Mouse (Mus musculus) liver, postnatal 0 days (tissue): Measurements from ENCODE around the gene Klhdc10. TPM values are rescaled to one million over a fixed set of nuclear protein-coding genes. Genes with fewer than 3 reads are reported as not detected.
A peak's percentile ranks its signal among the peaks of the same experiment; 100 is the strongest.

Experiments used
- ATAC-seq: fragments of 200-750 bp; cut with Nextera tagmentation; 2 replicates; pipeline ENCODE4 v1.8.0; 2017; ENCODE audit warnings: mild to moderate bottlenecking, moderate library complexity
- DNase-seq: peaks from one replicate; pipeline ENCODE4 v3.0.0-alpha.2; 2016
- H3K27ac ChIP-seq: fragments of 300-500 bp; sonication (generic); 2 replicates; pipeline ENCODE4 v1.5.1; 2014; ENCODE audit warnings: antibody characterized with exemption, moderate library complexity, mild to moderate bottlenecking, low read depth
- H3K27me3 ChIP-seq: fragments of 300-500 bp; sonication (generic); 2 replicates; pipeline ENCODE4 v1.6.1; 2014; ENCODE audit warnings: low read length, control low read depth, mixed read lengths; ENCODE audit not compliant: insufficient read depth
- H3K36me3 ChIP-seq: fragments of 300-500 bp; sonication (generic); replicated peaks from 2 replicates; pipeline ENCODE4 v1.6.1; 2014; ENCODE audit warnings: mild to moderate bottlenecking, control low read depth, low read length, moderate library complexity, mixed read lengths; ENCODE audit not compliant: insufficient read depth
- H3K4me1 ChIP-seq: fragments of 300-500 bp; sonication (generic); 2 replicates; pipeline ENCODE4 v1.6.1; 2014; ENCODE audit warnings: antibody characterized with exemption, mild to moderate bottlenecking, control low read depth; ENCODE audit not compliant: insufficient read depth
- H3K4me2 ChIP-seq: fragments of 300-500 bp; sonication (generic); 2 replicates; pipeline ENCODE4 v1.6.1; 2014; ENCODE audit warnings: low read depth, mild to moderate bottlenecking, low read length, moderate library complexity, mixed read lengths
- H3K4me3 ChIP-seq: fragments of 300-500 bp; sonication (generic); 2 replicates; pipeline ENCODE4 v1.5.1; 2014; ENCODE audit warnings: low read depth, low read length
- H3K9ac ChIP-seq: fragments of 300-500 bp; sonication (generic); replicated peaks from 2 replicates; pipeline ENCODE4 v1.6.1; 2014; ENCODE audit warnings: mild to moderate bottlenecking, moderate library complexity
- H3K9me3 ChIP-seq: fragments of 300-500 bp; sonication (generic); 2 replicates; pipeline ENCODE4 v1.6.1; 2016; ENCODE audit warnings: mild to moderate bottlenecking, control low read depth, low read length, mixed read lengths
- CTCF ChIP-seq: sonication (generic); IDR thresholded peaks from 2 replicates; pipeline ENCODE4 v1.5.1; 2016; ENCODE audit warnings: antibody characterized with exemption, low read depth
- EP300 ChIP-seq: IDR thresholded peaks from 2 replicates; pipeline ENCODE4 v1.6.1; 2016; ENCODE audit warnings: antibody characterized with exemption, low read depth, mild to moderate bottlenecking
- WGBS: fragments of 180-500 bp; shearing (Covaris S2); extraction: QIAGEN DNeasy Blood & Tissue Kit; methylation state at CpG from one replicate; pipeline ENCODE4 v1.1.7; 2014; ENCODE audit not compliant: insufficient replicate concordance; 5-methylcytosine and 5-hydroxymethylcytosine counted together
- polyA plus RNA-seq: library from polyadenylated mRNA; unstranded; fragments of >200 nt; fragmentation: Nextera tagmentation; extraction: Ambion mirVana; gene quantifications from 2 replicates; pipeline ENCODE4 v1.2.1, GENCODE M21; 2015

The Klhdc10 gene
- polyA plus RNA-seq, 1 experiment from 2014 or later = 6.4 TPM

DNA sequence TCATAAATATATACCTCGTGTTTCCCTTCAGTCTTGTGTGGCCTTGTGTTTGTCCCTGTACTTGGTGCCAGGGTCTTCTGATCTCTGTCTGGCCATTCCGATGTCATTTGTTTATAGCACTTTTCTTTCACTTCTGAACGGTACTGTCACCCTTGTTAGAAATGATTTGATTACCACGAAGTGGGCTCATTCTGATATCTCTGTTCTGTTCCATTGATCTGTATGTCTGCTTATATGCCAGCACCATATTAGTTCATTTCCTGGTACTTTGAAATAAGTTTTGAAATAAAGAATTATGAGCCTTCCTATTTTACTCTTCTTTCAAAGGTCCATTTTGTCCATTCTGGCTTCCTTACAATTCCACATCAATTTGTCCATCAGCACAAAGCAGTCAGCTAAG, 9.6 kb downstream of the Klhdc10 start:
- H3K4me1 ChIP-seq = no peaks in the 10 kb centered on the region
- TF ChIP-seq CTCF (no peak), EP300 (no peak)
- no peaks in the 10 kb centered on the region for H3K36me3 ChIP-seq
- H3K4me2 ChIP-seq = no peak overlapping the region
- no peak overlapping the region for H3K27ac ChIP-seq
- WGBS = 70% methylated on average over 4 of the region's 4 CpGs
- no peak overlapping the region for H3K9ac ChIP-seq
- H3K27me3 ChIP-seq = no peaks in the 10 kb centered on the region
- H3K4me3 ChIP-seq = no peak overlapping the region
- no peaks in the 10 kb centered on the region for H3K9me3 ChIP-seq
- ATAC-seq (no peak), DNase-seq (no peak)

DNA sequence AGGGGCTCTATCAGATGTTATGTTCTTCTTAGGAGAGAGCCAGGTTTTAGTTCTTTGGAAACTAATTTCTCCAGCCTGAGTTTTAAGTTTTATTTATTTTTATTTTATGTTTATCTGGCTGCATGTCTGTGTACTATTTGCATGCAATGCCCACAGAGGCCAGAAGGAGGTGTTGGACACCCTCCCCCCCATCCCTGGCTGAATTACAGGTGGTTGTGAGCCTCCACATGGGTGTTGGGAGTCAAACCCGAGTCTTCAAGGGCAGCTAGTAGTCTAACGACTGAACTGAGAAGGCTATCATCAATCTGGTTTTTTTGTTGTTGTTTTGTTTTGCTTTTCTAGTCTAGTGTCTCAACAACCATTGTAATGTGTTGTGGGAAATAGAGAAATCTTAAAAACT, 14.5 kb downstream of the Klhdc10 start:
- Histone ChIP-seq H3K4me3 (no peak overlapping the region), H3K36me3 (0 out of 2 replicates have a peak, but pooled peaks cover 3% of the 10 kb centered on the region), H3K4me1 (no peaks in the 10 kb centered on the region), H3K27ac (no peak overlapping the region), H3K9ac (no peak overlapping the region), H3K27me3 (no peaks in the 10 kb centered on the region), H3K9me3 (no peaks in the 10 kb centered on the region), H3K4me2 (no peak overlapping the region)
- TF ChIP-seq EP300 (no peak), CTCF (peak; percentile 23; the same call in 1 of the 2 replicates)
- 85% methylated on average over 2 of the region's 2 CpGs for WGBS
- ATAC-seq = no peak
- no peak for DNase-seq

DNA sequence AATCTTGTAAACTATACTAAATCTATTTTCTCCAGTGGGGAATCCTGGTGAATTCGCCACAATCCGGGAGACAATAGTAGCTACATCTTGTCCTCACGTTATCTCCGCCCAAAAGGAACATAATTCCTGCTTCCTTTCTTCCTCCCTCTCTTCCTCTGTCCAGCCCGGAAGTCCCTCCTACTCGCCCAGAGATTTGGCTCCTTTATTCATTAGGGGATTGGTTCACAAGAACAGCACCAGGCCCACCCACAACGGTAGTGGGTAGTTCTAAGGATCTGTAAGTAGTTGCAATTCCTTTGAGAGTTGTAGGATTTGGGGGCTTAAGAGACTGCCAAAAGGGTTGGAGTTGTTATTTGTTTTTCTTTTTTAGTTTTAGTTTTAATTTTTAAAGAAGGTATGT, 15.1 kb downstream of the Klhdc10 start:
- 81% methylated on average over 7 of the region's 7 CpGs for WGBS
- no peaks in the 10 kb centered on the region for H3K9me3 ChIP-seq
- H3K4me2 ChIP-seq = no peak overlapping the region
- H3K4me3 ChIP-seq = no peak overlapping the region
- DNase-seq (no peak), ATAC-seq (no peak)
- no peak overlapping the region for H3K27ac ChIP-seq
- no peak for TF ChIP-seq CTCF
- no peak for TF ChIP-seq EP300
- no peak overlapping the region for H3K9ac ChIP-seq
- H3K4me1 ChIP-seq = no peaks in the 10 kb centered on the region
- H3K27me3 ChIP-seq = no peaks in the 10 kb centered on the region
- 0 out of 2 replicates have a peak, but pooled peaks cover 4% of the 10 kb centered on the region for H3K36me3 ChIP-seq

DNA sequence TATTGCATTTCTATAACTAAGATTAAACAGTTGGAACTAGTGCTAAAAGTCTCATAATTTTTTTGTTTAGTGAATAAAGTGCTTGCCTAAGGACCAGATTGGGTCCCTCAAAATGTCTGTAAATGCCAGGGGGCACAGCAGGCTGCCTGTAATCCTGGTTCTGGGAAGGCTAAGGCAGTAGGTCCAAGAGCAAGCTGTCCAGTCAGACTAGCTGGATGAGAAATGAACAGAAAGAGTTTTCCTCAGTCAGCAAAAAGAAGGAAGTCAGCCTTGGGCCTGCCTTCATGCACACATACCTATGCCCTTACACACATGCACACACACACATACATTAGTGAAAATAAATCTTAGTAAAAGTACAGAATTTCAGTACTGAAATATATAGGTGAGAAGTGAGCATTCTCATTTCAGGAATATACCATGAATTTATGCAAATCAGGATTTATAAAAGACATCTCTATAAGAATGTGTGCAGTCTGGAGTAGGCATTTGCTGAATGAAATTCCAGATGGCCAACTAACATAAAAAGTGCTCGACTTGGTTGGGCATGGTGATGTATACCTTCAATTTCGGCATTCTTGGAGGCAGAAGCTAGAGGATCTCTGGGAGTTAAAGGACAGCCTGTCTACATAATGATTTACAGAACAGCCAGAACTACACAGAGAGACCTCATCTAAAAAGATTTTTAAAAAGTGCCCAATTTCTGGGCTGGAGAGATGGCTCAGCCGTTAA, 31.0 kb downstream of the Klhdc10 start:
- WGBS = 63% methylated on average over 3 of the region's 3 CpGs
- Histone ChIP-seq H3K27ac (no peak overlapping the region), H3K4me2 (no peak overlapping the region), H3K9me3 (no peaks in the 10 kb centered on the region), H3K4me3 (no peak overlapping the region), H3K9ac (no peak overlapping the region), H3K36me3 (peaks cover 4% of the 10 kb centered on the region; the same call in 1 of the 2 replicates), H3K4me1 (peaks cover 3% of the 10 kb centered on the region; the same call in 1 of the 2 replicates), H3K27me3 (no peaks in the 10 kb centered on the region)
- DNase-seq = no peak
- no peak for TF ChIP-seq CTCF
- no peak for TF ChIP-seq EP300
- ATAC-seq = no peak

DNA sequence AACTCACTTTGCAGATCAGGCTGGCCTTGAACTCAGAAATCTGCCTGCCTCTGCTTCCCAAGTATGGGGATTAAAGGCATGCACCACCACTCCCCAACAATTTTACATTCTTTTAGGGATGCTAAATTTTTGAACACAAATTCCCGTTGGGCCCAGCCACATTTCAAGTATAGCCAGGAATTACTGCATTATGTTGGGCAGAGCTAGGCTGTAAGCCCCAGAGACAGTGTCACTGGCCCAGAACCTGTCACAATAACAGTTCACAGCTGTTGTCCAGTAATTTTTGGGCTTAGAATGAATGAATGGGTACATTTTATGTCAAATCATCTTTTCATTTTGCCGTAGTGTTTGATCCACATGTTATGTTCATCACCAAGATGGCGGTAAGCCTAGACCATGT, 34.8 kb downstream of the Klhdc10 start:
- Histone ChIP-seq H3K27ac (peak overlapping the region; percentile 30; the same call in 1 of the 2 replicates), H3K27me3 (no peaks in the 10 kb centered on the region), H3K4me2 (no peak overlapping the region), H3K36me3 (0 out of 2 replicates have a peak, but pooled peaks cover 3% of the 10 kb centered on the region), H3K9me3 (no peaks in the 10 kb centered on the region), H3K4me1 (peaks cover 6% of the 10 kb centered on the region; the same call in 1 of the 2 replicates), H3K4me3 (no peak overlapping the region), H3K9ac (no peak overlapping the region)
- no peak for TF ChIP-seq CTCF
- DNase-seq = no peak
- WGBS = 94% methylated on average over 3 of the region's 3 CpGs
- no peak for ATAC-seq

DNA sequence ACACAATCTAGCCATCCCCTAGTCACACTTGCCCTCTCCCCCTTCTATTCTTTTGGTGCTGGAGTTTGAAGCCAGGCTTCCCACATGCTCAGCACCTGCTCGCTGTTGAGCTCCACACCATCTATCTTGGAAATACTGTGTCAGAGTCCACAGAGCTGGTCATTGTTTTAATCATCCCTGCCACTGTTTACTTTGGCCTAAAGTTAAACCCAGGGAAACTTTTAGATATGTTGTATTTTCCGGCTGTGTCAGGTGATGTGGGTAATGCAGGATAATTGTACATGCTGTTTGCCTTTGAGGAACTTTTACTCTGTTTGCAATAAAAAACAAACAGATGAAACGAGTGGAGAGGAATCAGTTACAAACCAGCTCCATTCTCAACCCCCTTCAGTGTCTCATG, 35.4 kb downstream of the Klhdc10 start:
- no peaks in the 10 kb centered on the region for H3K27me3 ChIP-seq
- 0 out of 2 replicates have a peak overlapping the region, but pooled peaks have one; percentile 63 for H3K27ac ChIP-seq
- H3K4me1 ChIP-seq = peaks cover 6% of the 10 kb centered on the region; the same call in 1 of the 2 replicates
- DNase-seq = no peak
- no peaks in the 10 kb centered on the region for H3K9me3 ChIP-seq
- 65% methylated on average over 3 of the region's 3 CpGs for WGBS
- peaks cover 6% of the 10 kb centered on the region for H3K36me3 ChIP-seq
- no peak overlapping the region for H3K9ac ChIP-seq
- no peak overlapping the region for H3K4me2 ChIP-seq
- peak; percentile 59 for ATAC-seq
- TF ChIP-seq CTCF (no peak), EP300 (no peak)
- H3K4me3 ChIP-seq = no peak overlapping the region
